In genomic region chr13:97240965-97241786, GRCm38 (mm10) we compare ENCODE assay signal across 8 mouse cellular contexts. TPM values are rescaled to one million over a fixed set of nuclear protein-coding genes. Genes with fewer than 3 reads are reported as not detected.
DNase-seq lines count a peak whose midpoint lies in the region; TF ChIP-seq lines count a peak whose summit lies in the region.

Gene Enc1, plus strand, starts transcription at chr13:97241105.

- H3K36me3 ChIP-seq in megakaryocyte, embryonic 14.5 days (replicated peaks; ENCODE audit: low read length): peaks cover 14% of the 10 kb centered on the region

- peaks cover 76% of the 10 kb centered on the region for H3K27me3 ChIP-seq in megakaryocyte, embryonic 14.5 days (replicated peaks)

- DNase-seq in adrenal gland, adult (ENCODE audit: inconsistent age in 2 of 2, low spot score in 1 of 2): peak; percentile 93 to 96
- peak; percentile 88 for DNase-seq in gastrocnemius, postnatal 10 days
- peak; percentile 76 for DNase-seq in hindlimb bud, embryonic 11.5 days (ENCODE audit: extremely low spot score, low read depth, low spot score)
- DNase-seq in left cerebral cortex, adult 8-10 months (ENCODE audit: low spot score in 2 of 2): peak; percentile 81 to 82
- peak; percentile 88 for DNase-seq in right cerebral cortex, postnatal 14 days
- DNase-seq in urinary bladder, postnatal 25 days (ENCODE audit: low spot score): peak; percentile 81

- 0 out of 2 replicates have a peak, but pooled peaks cover 1% of the 10 kb centered on the region for H3K4me1 ChIP-seq in cortical plate, adult 2 months (ENCODE audit: control insufficient read depth, insufficient read depth, low read length)
- H3K4me1 ChIP-seq in megakaryocyte, embryonic 14.5 days: peaks cover 42% of the 10 kb centered on the region

- no peaks in the 10 kb centered on the region for H3K9me3 ChIP-seq in megakaryocyte, embryonic 14.5 days

- peak within 1 kb of the TSS; percentile 97 for H3K27ac ChIP-seq in cortical plate, adult 2 months (ENCODE audit: insufficient read depth, low read length)

- peak within 1 kb of the TSS; percentile 97 for H3K4me3 ChIP-seq in cortical plate, adult 2 months (ENCODE audit: insufficient read depth, low read length)
- peak within 1 kb of the TSS; percentile 95 for H3K4me3 ChIP-seq in megakaryocyte, embryonic 14.5 days (replicated peaks)

- peak; percentile 79; the same call in 1 of the 2 replicates for TF ChIP-seq POLR2A in cortical plate, adult 2 months (IDR thresholded peaks at IDR 0.05; ENCODE audit: extremely low read depth, insufficient read depth, low read length)

- TF ChIP-seq CTCF in cortical plate, adult 2 months (IDR thresholded peaks at IDR 0.05; ENCODE audit: extremely low read depth, insufficient read depth, low read length): 0 out of 2 replicates have a peak, but pooled peaks have one; percentile 18

RNA-seq across cellular contexts. Expression of gene Enc1, which starts in this region (rescaled TPM):
- polyA plus RNA-seq in cortical plate, adult 2 months (2012; rRNA removed): 284 and 308 TPM in 2 replicates
- 1 to 10 TPM; 6.4 to 8.2 TPM for total RNA-seq in gastrocnemius, postnatal 10 days (2021)
- 100 to 1,000 TPM; 425 to 545 (median 450) TPM for total RNA-seq in left cerebral cortex, adult 8-10 months (2022)
- 1.0 and 1.2 TPM in 2 replicates for polyA plus RNA-seq in megakaryocyte, embryonic 14.5 days (2012; ENCODE audit: insufficient read depth, low replicate concordance)

Comparison
In these comparisons a context has a peak if more than half of its experiments do, and no peak if none do; other contexts are left out.
1. Peak in every context shown above with its lines: DNase-seq, H3K4me3 ChIP-seq and H3K27ac ChIP-seq.
2. RNA of gene Enc1 (total RNA-seq): 425 to 545 TPM in left cerebral cortex, adult 8-10 months; 6.4 to 8.2 TPM in gastrocnemius, postnatal 10 days; every median in the first group is over 10 times any median in the second.
3. RNA of gene Enc1 (polyA plus RNA-seq): 284 to 308 TPM in cortical plate, adult 2 months; 1.0 to 1.2 TPM in megakaryocyte, embryonic 14.5 days; every median in the first group is over 100 times any median in the second.